Mouse (Mus musculus) neural tube, embryonic 15.5 days (tissue): Measurements from ENCODE around the gene Thbd. TPM values are rescaled to one million over a fixed set of nuclear protein-coding genes. Genes with fewer than 3 reads are reported as not detected.

ENCODE experiments used
- ATAC-seq: fragments of 200-750 bp; cut with Nextera tagmentation; 2 replicates; pipeline ENCODE4 v1.8.0; 2017; ENCODE audit warnings: mild to moderate bottlenecking, moderate TSS enrichment, moderate library complexity; ENCODE audit not compliant: low FRiP score
- H3K27ac ChIP-seq: fragments of 300-500 bp; sonication (generic); replicated peaks from 2 replicates; pipeline ENCODE4 v1.5.1; 2015; ENCODE audit warnings: mild to moderate bottlenecking, inconsistent platforms
- H3K27me3 ChIP-seq: fragments of 300-500 bp; sonication (generic); replicated peaks from 2 replicates; pipeline ENCODE4 v1.6.1; 2015; ENCODE audit warnings: inconsistent platforms
- H3K36me3 ChIP-seq: fragments of 300-500 bp; sonication (generic); 2 replicates; pipeline ENCODE4 v1.6.1; 2015; ENCODE audit warnings: inconsistent platforms
- H3K4me1 ChIP-seq: fragments of 300-500 bp; sonication (generic); 2 replicates; pipeline ENCODE4 v1.6.1; 2015; ENCODE audit warnings: inconsistent platforms
- H3K4me2 ChIP-seq: fragments of 300-500 bp; sonication (generic); 2 replicates; pipeline ENCODE4 v1.6.1; 2015; ENCODE audit warnings: inconsistent platforms, mild to moderate bottlenecking, moderate library complexity
- H3K4me3 ChIP-seq: fragments of 300-500 bp; sonication (generic); replicated peaks from 2 replicates; pipeline ENCODE4 v1.5.1; 2015; ENCODE audit warnings: mild to moderate bottlenecking, inconsistent platforms
- H3K9ac ChIP-seq: fragments of 300-500 bp; sonication (generic); replicated peaks from 2 replicates; pipeline ENCODE4 v1.6.1; 2015; ENCODE audit warnings: mild to moderate bottlenecking, inconsistent platforms
- H3K9me3 ChIP-seq: fragments of 300-500 bp; sonication (generic); replicated peaks from 2 replicates; pipeline ENCODE4 v1.6.1; 2016; ENCODE audit warnings: inconsistent platforms
- WGBS: fragments of 180-500 bp; shearing (Covaris S2); methylation state at CpG from one replicate; pipeline ENCODE4 v1.1.7; 2015; ENCODE audit warnings: mixed read lengths; 5-methylcytosine and 5-hydroxymethylcytosine counted together
- polyA plus RNA-seq: library from polyadenylated mRNA; unstranded; fragments of >200 nt; fragmentation: Nextera tagmentation; extraction: Ambion mirVana; gene quantifications from 2 replicates; pipeline ENCODE4 v1.2.1, GENCODE M21; 2015

The Thbd gene
- polyA plus RNA-seq, result 6.7 and 8.0 TPM in 2 replicates

DNA sequence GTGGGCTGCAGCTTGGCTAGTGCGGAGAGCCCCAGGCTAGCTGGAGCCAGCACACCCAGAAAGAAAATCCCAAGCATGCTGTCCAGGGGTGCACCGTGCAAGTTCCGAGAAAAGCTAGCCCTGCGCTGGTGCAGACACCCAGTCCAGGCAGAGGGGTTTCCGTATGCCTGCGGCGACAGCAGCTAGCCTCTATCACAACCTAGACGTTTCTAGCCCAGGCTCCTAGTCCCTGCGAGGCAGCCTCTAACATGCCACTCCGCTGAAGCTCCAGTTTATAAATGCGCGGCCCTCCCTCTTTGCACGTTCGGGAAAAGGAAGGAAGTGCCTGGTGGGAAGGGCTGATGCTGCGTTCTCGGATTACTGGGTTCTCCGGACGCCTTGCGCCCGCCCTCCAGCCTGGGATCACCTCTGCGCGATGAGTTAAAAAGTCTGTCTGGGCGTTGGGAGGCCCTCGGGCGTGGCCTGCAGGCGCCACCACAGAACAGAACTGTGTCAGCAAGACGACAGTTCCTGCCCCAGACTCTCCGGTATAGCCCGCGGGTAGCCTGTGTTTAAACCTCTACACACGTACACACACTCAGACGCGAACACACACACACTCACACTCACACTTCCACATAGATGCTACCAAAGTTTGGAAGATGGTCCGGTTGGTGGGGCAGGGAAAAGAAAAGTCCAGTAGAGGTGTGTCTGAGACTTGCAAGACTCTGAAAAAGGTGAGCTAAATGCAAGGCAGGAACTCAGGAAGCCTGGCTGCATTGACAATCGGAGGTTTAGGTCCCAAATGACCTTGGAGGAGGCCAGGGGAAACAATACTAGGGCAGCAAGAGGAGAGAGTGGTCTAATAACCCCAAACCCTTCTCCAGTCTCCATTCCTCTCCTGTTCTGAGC is at the start of gene Thbd:
Thbd (minus strand) TSS at position 319 of the 891 bp plus-strand sequence.
- Histone ChIP-seq H3K27me3 (peaks cover 49% of the 10 kb centered on the region), H3K36me3 (no peaks in the 10 kb centered on the region), H3K9me3 (no peaks in the 10 kb centered on the region), H3K27ac (no peak within 1 kb of the TSS), H3K4me1 (peaks cover 31% of the 10 kb centered on the region), H3K4me2 (peak within 1 kb of the TSS; percentile 61), H3K4me3 (peak within 1 kb of the TSS; percentile 36), H3K9ac (peak within 1 kb of the TSS; percentile 34)
- 3% methylated on average over 35 of the region's 35 CpGs for WGBS
- peak; percentile 65 for ATAC-seq

DNA sequence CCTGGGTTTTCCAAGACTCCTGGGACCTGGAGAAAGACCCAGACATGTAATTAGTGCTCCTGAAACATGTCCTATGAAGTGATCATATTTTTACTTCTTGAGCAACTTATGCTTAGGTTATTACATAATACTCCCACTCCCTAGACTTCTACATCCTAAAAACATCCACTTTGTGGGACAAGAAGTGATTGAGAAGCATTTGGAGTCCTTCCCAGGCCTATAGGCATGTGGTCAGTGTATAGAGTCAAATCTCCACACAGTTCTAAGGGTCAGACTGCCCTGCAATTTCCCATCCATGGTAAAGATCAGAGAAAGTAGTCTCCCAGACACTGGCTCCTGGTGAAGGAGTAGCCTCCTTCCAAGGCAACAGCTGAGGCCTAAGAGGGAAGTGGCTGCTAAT is 47.4 kb upstream of the Thbd start:
- H3K4me1 ChIP-seq, result no peaks in the 10 kb centered on the region
- no peak overlapping the region for H3K9ac ChIP-seq
- H3K4me2 ChIP-seq, result no peak overlapping the region
- H3K9me3 ChIP-seq, result no peaks in the 10 kb centered on the region
- no peaks in the 10 kb centered on the region for H3K27me3 ChIP-seq
- ATAC-seq, result no peak
- H3K36me3 ChIP-seq, result no peaks in the 10 kb centered on the region
- H3K27ac ChIP-seq, result no peak overlapping the region
- no peak overlapping the region for H3K4me3 ChIP-seq

DNA sequence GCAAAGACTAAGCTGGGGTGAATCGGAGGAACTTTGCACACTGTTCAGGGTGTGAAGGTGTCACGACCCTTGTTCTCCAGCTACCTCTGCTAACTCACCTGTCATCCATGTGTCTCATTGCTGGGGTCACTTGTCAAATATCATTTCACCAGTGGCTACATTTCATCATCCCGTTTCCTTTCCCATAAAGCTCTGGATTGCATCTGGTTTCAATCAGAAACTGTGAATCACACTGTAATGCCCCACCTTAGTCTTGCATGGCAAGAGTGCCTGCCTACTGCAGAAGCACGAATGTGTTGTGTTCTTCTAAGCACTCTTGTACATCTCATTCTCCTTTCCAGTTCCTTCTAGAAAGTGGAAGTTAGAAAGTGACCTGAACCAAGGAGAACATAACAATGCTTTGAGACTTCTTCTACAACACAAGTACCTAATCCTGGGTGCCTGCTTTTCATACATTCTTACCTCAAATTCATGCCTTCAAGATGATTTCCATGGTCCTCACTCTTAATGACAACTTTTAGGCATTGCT is 46.1 kb upstream of the Thbd start:
- no peaks in the 10 kb centered on the region for H3K4me1 ChIP-seq
- 90% methylated on average over 4 of the region's 4 CpGs for WGBS
- H3K27ac ChIP-seq, result no peak overlapping the region
- H3K9me3 ChIP-seq, result no peaks in the 10 kb centered on the region
- no peaks in the 10 kb centered on the region for H3K27me3 ChIP-seq
- no peak overlapping the region for H3K4me3 ChIP-seq
- H3K9ac ChIP-seq, result no peak overlapping the region
- no peak overlapping the region for H3K4me2 ChIP-seq
- H3K36me3 ChIP-seq, result no peaks in the 10 kb centered on the region
- ATAC-seq, result no peak

DNA sequence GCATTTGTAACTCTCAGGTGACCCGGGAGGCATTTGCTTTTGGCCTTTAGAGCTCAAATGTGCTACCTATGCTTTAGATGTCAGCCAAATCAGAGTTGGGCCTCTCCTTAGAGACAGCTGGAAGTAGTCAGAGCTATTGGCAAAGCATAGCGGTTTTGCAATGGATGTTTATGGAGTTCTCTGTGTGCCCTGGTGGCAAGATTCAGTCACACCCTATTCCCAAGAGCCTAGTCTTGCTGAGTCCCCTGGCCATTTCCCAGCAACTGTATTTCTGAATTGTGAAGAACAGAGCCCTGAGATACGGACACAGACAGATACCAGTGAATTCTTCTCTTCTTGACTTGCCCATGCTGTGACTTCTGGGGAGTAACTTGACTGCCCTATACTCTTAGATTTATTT is 45.1 kb upstream of the Thbd start:
- ATAC-seq, result no peak

DNA sequence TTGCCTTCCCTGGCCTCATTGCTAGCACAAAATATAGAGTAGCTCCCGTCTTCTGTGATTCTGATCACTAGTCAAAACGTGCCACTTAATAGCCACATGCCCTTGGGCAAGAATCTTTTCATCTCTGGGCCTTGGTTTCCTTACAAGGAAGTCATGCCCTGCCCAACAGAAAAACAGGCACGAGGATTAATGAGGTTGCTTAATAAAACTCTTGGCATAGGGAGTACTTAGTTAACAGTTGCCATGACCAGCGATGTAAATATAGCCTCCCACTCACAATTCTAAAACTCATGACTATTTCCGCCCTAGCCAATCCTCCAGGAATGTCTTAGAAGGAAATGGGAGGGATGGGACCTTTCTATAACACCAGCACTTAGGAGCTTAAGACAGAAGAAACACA is 43.5 kb upstream of the Thbd start:
- 83% methylated on average over 5 of the region's 5 CpGs for WGBS
- Histone ChIP-seq H3K9me3 (no peaks in the 10 kb centered on the region), H3K27me3 (no peaks in the 10 kb centered on the region), H3K4me3 (no peak overlapping the region), H3K36me3 (no peaks in the 10 kb centered on the region), H3K4me1 (no peaks in the 10 kb centered on the region), H3K9ac (no peak overlapping the region), H3K4me2 (no peak overlapping the region), H3K27ac (no peak overlapping the region)
- ATAC-seq, result no peak

More for the DNA sequence above, 45.1 kb upstream of the Thbd start:
- Histone ChIP-seq H3K9me3 (no peaks in the 10 kb centered on the region), H3K27me3 (no peaks in the 10 kb centered on the region), H3K4me2 (no peak overlapping the region), H3K4me3 (no peak overlapping the region), H3K9ac (no peak overlapping the region), H3K27ac (no peak overlapping the region), H3K36me3 (no peaks in the 10 kb centered on the region), H3K4me1 (no peaks in the 10 kb centered on the region)
- WGBS, result 88% methylated on average over 3 of the region's 3 CpGs

DNA sequence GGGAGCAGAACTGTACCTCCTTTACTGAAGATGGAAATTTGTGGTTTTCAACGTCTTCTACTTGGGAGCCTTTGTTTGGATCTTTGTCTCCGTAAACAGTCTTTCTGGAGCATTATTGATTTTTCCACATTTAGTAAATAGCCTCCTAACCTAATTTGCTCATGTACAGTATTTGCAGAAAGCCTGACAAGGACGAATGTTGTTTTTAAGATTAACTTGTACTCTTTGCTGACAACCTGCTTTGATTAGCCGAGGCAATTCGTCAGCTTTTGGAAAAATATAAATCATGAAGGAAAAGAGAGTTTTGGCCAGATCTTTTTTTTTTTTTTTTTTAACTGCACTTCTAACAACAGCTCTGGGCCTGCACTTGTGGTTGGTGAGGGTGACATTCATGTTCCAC is 42.6 kb upstream of the Thbd start:
- ATAC-seq, result no peak
- Histone ChIP-seq H3K9ac (no peak overlapping the region), H3K4me2 (no peak overlapping the region), H3K9me3 (no peaks in the 10 kb centered on the region), H3K27me3 (no peaks in the 10 kb centered on the region), H3K27ac (no peak overlapping the region), H3K4me1 (no peaks in the 10 kb centered on the region), H3K4me3 (no peak overlapping the region), H3K36me3 (no peaks in the 10 kb centered on the region)
- WGBS, result 91% methylated on average over 5 of the region's 5 CpGs

DNA sequence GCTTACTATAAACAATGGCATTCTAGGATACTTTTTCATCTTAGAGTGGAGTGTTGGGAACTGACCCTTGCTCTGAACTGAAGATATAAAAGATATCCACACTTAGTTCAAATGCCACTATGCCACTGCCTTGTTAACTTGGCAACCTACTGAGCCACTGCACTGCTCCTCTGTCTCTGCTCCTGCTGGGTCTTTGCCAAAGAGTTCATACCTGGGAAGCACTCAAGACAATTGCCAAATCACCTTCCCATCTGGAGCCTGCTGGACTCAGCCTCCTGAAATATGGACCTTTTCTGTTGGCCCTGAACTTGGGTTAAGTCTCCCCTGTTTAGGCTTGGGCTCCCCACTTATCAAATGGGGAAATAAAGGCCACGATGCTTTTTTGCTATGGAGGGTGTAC is 41.7 kb upstream of the Thbd start:
- no peaks in the 10 kb centered on the region for H3K27me3 ChIP-seq
- WGBS, result 91% methylated on average over 1 of the region's 1 CpGs
- H3K4me1 ChIP-seq, result no peaks in the 10 kb centered on the region
- H3K4me3 ChIP-seq, result no peak overlapping the region
- H3K4me2 ChIP-seq, result no peak overlapping the region
- ATAC-seq, result no peak
- no peak overlapping the region for H3K9ac ChIP-seq
- H3K36me3 ChIP-seq, result no peaks in the 10 kb centered on the region
- H3K9me3 ChIP-seq, result no peaks in the 10 kb centered on the region
- no peak overlapping the region for H3K27ac ChIP-seq

DNA sequence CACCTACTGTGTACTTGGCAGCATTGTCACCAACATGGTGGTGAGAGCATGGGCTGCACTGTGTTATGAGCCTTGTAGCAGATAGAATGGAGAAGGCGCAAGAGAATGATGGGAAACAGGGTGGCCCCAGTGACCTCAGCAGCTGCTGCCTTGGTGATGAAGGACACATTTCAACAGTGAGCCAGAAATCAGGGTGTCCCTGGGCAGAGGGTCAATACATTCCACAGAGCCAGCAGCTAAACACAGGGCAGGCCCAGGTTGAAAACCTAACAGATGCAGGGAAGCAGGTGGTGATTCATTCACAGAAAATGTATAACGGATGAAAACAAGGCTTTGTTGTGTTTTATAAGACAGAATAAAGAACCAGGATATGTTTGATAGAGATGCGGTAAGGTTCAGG is 38.5 kb upstream of the Thbd start:
- no peak overlapping the region for H3K4me3 ChIP-seq
- H3K9ac ChIP-seq, result no peak overlapping the region
- no peak overlapping the region for H3K27ac ChIP-seq
- 82% methylated on average over 3 of the region's 3 CpGs for WGBS
- H3K36me3 ChIP-seq, result no peaks in the 10 kb centered on the region
- no peaks in the 10 kb centered on the region for H3K9me3 ChIP-seq
- no peaks in the 10 kb centered on the region for H3K27me3 ChIP-seq
- no peak for ATAC-seq
- H3K4me1 ChIP-seq, result no peaks in the 10 kb centered on the region
- H3K4me2 ChIP-seq, result no peak overlapping the region

DNA sequence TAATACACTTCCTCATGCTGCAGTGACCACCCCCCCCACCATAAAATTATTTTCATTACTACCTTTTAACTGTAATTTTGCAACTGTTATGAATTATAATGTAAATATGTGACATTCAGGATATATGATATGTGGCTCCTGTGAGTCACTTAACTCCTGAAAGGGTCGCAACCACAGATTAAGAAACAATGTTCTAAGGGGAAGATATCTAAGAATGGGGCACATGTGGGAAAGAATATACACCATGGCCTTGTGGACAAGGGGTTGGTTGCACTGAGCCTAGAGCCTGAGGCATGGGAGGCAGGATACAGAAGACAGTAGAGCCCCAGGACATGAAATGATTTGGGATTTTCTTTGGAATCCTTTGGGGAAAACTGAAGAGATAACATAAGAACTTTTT is 37.6 kb upstream of the Thbd start:
- H3K4me2 ChIP-seq, result no peak overlapping the region
- no peaks in the 10 kb centered on the region for H3K36me3 ChIP-seq
- ATAC-seq, result no peak
- no peak overlapping the region for H3K4me3 ChIP-seq
- H3K4me1 ChIP-seq, result no peaks in the 10 kb centered on the region
- no peaks in the 10 kb centered on the region for H3K9me3 ChIP-seq
- H3K9ac ChIP-seq, result no peak overlapping the region
- no peak overlapping the region for H3K27ac ChIP-seq
- H3K27me3 ChIP-seq, result no peaks in the 10 kb centered on the region
- 93% methylated on average over 1 of the region's 1 CpGs for WGBS

DNA sequence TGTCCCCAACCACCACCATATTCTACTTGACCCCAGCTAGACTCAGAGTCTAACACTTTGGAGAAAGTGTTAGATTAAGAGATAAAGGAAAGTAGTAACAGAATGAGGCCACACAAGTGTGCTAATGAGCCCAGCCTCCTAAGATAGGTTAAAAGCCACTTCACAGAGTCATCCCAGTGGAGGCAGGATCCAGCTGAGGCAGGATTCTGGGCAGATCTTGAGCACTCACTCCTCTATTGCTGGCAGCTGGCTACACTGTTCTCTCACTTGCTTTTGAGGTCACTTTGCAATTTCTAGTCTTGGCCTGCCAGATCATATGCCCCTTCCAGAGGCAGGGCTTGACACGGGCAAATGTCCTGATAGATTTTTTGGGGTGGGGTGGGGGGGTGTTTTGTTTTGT is 36.5 kb upstream of the Thbd start:
- Histone ChIP-seq H3K4me2 (no peak overlapping the region), H3K4me1 (no peaks in the 10 kb centered on the region)

DNA sequence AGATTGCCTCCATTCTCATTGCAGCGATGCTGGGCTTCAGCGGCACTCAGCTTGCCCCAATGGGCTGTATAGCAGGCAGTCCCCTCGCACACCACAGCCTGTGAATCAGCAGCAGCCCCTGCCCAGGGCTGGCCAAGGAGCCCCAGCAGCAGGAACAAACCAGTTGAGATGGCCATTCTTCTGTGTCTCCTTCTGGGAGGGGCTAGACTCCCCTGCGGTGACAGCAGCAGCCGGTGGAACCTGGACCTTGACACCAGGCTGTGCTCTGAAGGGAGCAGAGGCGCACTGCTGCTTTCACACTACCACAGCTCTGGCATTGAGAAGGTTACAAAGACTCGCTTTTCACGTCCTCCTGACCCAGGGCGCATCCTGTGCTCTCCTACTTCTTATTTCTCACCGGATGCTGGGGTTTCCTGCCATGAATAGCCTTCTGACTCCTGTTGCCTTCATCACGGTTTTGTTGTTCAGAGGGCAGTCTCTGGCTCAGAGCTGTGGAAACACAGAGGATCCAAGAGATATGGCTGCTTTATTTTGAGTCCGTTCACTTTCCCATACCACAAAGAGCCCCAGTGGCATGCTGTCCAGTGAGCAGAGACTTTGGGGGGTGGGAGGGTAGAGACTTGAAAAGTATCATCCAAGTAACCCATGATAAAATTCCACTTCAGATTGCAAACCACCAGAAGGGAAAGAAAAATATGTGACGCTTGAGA is 35.4 kb upstream of the Thbd start, which contains the start of gene Cd93:
Cd93 (minus strand) TSS at position 315 of the 710 bp plus-strand sequence.
- H3K4me3 ChIP-seq, result peak within 1 kb of the TSS; percentile 19
- H3K4me1 ChIP-seq, result no peaks in the 10 kb centered on the region
- H3K27me3 ChIP-seq, result no peaks in the 10 kb centered on the region
- H3K9ac ChIP-seq, result no peak within 1 kb of the TSS
- no peaks in the 10 kb centered on the region for H3K36me3 ChIP-seq
- no peak for ATAC-seq
- 62% methylated on average over 13 of the region's 13 CpGs for WGBS
- peak within 1 kb of the TSS; percentile 54 for H3K27ac ChIP-seq
- H3K9me3 ChIP-seq, result no peaks in the 10 kb centered on the region
- H3K4me2 ChIP-seq, result no peak within 1 kb of the TSS

More for the DNA sequence above, 36.5 kb upstream of the Thbd start:
- no peak overlapping the region for H3K9ac ChIP-seq
- H3K4me3 ChIP-seq, result no peak overlapping the region
- H3K9me3 ChIP-seq, result no peaks in the 10 kb centered on the region
- H3K36me3 ChIP-seq, result no peaks in the 10 kb centered on the region
- H3K27ac ChIP-seq, result no peak overlapping the region
- H3K27me3 ChIP-seq, result no peaks in the 10 kb centered on the region
- ATAC-seq, result no peak
- 85% methylated on average over 1 of the region's 1 CpGs for WGBS

DNA sequence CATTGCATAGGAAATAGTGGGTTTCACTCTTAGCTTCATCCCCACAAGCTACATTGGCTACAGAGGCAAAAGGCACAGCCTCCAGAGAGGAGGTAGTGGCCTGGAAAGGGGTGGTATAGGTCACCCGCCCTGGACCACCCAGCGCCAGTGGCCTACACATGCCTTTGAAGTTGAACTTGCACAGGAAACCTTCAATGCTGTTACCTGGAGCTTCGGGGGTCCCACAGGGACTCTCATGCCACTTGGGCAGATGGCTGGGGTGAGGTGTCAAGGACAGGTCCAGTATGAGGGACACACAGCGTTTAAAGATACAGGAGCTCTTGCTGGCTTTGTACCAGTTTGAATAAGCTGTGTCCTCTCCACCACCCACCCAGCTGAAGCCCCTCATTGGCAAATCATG is 34.7 kb upstream of the Thbd start:
- Histone ChIP-seq H3K4me2 (no peak overlapping the region), H3K4me1 (no peaks in the 10 kb centered on the region), H3K4me3 (peak overlapping the region; percentile 19), H3K36me3 (no peaks in the 10 kb centered on the region), H3K27me3 (no peaks in the 10 kb centered on the region), H3K27ac (peak overlapping the region; percentile 54), H3K9ac (no peak overlapping the region), H3K9me3 (no peaks in the 10 kb centered on the region)
- ATAC-seq, result no peak; the same call in 1 of the 2 replicates
- 94% methylated on average over 4 of the region's 4 CpGs for WGBS
